Mouse (Mus musculus) R1 (cell line): ENCODE measurements around the gene Il6ra.

ENCODE experiments used
- DNase-seq: peaks from one replicate; pipeline ENCODE4 v3.0.0-alpha.2; 2018; ENCODE audit warnings: low read depth, low spot score

Il6ra gene

DNA sequence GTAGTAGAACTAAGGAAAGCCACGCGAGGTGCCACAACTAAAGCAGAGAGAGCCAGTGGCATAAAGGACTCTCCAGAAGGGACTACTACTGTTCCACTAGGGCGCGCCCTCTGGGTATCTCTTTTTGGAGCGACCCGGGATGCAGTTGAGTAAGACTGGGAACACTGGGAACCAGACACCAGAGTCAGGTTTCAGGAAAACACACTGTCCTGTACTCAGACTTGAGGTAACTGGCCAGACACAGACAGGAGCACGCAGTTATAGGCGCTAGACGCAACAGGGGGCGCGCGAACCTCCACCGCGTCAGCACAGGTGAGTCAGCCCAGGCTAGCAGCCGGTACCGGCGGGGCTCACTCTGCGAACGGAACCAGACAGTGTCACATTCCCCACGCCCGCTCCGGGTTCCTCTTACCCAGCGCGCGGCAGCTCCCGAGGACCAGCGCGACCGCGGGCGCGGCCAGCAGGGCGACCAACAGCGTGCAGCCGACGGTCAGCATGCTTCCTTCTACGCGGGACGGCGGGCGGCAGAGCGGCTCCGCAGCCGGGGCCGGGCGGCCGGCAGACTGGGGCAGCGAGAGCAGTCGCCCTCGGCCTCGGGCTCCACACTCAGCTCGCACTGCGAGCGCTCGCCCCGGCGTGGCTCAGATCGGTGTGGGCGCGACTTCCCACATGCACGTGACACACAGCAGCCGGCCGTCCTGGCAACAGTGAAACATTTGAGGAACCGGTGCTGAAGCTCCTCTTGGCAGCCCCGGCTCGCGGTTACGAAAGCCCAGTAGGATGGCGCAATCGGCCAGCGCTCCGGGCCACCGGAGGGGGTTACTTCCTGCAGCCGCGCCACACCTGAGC, at the start of gene Il6ra:
Gene Il6ra (minus strand): TSS at position 654 of the 849 bp plus-strand sequence.
- peak; percentile 86 for DNase-seq

DNA sequence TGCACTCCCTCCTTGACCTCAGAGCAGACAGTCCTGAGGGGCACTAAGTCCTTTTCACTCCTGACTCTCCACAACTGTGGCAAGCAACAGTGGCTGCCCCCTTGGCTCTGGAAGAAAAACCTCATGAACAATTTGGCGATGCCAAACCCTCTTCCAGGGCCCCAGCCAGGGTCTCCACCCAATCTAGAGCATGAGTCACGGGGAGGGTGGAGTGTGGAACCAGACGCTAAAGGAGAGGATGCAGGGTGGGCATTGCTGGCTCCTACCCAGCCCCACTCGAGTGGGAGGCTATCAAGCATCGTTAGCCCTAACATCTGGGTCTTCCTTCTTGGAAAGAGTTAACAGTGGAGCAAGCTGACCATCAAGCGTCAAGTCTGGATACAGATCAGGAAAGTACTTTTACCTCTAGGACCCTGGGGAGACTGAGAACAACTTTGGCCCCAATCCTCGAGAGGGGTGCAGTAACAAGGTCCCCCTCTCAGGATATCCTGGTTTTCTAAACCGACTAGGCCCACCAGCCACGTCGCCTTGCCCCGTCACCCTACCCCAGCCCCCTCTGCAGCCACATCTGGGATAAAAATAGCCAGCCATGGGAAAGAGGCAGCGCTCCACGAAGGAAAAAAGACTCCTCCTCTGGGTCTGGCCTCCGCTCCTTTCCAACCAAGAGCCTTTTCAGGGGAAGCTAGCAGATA, 49.2 kb upstream of the Il6ra start:
- DNase-seq: no peak

- no peak for DNase-seq
Observed at GRCm38 (mm10) chr3:89961436-89961835, 48.4 kb upstream of the Il6ra start.

- peak; percentile 94 for DNase-seq
Observed at GRCm38 (mm10) chr3:89960469-89960868, 47.5 kb upstream of the Il6ra start.

DNA sequence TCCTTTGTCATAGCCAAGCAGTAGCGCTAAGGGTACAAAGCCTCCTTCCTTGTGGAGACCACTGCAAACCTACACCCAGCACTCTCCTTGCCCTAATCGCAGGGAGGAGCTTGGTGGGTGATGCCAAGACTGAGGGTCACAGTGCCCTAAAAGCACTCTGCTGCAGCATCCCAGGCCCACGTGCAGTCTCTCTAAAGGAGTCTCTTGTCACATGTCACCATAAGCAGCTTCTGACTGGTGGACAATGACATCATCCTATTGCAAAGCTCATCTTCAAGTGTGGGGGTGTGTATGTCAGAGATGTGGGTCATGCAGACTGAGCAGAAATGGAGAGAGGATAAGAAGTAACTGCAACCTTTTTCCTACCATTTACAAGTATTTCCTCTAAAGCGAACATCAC, 46.4 kb upstream of the Il6ra start:
- DNase-seq: no peak

DNA sequence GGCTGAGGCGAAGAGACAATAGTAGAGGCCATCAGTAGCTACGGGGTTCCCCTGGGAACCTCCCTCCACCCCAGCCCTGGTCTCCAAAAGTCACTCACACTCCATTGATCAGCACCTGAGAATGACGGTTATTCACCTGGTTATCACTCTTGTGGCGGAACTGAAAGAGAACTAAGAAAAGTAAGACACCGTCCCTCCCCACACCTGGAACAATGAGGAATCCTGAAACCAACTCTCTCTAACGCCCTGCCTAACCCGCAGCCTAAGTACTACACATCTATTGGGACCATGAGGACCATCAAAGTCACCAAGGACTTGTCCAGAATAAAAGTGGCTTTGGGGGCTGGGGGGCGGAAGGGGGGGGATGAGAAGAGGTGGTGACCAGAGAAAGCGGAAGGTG, 44.9 kb upstream of the Il6ra start:
- no peak for DNase-seq

DNA sequence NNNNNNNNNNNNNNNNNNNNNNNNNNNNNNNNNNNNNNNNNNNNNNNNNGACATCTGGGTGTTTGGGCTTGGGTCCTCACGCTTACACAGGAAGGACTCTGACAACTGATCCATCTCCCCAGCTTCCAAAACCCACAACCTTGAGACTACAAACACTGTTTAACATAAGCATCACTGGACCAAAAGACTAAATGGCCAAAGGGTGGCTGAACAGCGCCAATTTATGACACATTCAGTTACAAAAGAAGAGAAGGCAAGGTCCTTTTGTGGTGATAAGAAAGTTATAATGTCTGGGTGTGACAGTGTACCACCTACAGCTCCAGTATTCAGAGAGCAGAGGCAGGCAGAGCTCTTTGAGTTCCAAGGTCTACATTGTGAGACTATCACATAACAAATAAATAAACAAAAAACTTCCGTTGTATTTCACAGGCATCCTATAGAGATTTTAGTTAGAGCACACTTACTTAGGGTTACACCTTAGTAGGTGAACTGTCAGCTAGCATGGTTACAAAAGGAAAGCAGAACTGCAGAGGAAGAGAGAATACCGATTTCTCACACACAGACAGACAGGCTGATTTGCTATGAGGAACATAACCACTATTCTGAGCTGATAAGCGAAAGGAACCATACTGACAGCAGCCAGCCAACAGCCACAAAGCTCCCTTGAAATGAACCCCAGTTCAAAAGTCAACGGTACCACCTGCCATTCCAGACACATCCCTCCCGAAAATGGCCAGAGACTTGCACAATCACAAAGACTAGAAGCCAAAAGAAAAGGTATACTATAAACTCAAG, 43.4 kb upstream of the Il6ra start:
- DNase-seq: peak; percentile 40

DNA sequence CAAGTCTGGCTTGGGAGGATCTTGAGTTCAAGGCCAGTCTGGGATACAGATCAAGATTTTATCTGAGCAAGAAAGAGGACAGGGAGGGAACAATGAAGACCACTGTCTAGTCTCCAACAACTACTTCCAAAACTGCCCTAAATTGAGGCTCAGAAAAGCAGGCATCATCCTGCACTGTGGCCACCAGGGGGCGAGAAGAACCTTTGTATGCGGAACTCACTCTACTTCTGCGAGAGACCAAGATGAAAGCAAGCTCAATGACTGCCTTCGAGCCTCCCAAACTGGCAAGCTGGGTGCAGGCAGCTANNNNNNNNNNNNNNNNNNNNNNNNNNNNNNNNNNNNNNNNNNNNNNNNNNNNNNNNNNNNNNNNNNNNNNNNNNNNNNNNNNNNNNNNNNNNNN, 40.4 kb upstream of the Il6ra start:
- DNase-seq: peak; percentile 83

DNA sequence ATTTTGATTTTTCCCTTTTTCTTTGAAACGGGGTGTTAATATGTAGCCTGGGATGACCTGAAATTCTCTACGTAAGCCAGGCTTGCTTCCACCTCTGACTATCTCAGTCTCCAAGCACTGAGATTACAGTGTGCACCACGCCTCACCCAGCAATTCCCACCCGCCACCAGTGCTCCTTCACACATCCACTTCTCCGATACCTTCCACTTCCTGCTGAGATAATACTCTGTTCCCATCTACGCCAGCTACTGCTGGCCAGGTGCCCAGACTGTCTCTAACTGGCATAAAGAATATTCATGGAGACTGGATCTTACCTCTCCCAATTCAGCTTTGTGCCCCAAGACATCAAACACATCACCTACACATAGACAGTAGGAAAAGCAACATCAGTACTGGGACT, 35.7 kb upstream of the Il6ra start:
- no peak for DNase-seq

GRCm38 (mm10) chr3:89948021-89948420, 35.0 kb upstream of the Il6ra start:
- peak; percentile 64 for DNase-seq

DNA sequence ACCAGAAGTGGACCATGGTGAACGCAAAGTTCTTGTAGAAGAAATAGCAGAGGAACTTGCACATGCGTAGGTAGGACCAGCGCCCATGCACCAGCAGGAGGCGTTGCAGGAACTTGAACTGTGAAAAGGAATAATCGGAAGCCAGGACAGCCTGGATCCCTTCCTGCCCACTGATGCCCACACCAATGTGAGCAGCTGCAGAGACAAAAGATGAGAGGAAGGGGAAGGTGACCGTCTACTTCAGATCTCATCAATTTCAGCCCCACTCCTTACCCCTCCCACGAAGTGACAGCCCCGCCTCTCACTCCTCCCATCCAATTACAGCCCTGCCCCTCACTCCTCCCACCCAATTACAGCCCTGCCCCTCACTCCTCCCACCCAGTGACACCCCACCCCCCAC, 32.0 kb upstream of the Il6ra start:
- DNase-seq: peak; percentile 63

DNA sequence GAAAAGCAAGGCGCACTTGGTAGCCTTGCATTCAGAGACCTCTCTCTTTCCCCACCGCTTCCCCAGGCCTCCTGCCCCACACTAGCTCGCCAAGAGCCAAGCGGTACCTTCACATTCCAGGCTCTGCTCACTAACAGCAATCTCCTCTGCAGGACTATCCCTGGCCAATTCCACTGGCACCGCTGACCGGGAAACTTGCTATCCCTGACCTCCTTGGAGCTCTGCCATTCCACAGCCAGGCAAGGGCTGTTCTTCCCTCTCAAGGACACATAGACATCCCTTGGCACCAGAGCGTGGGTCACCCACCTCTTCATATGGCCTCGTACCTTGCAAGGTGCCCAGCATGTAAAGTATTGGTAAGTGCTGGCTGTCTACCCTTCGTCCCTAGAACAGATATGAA, 29.9 kb upstream of the Il6ra start:
- DNase-seq: no peak

DNA sequence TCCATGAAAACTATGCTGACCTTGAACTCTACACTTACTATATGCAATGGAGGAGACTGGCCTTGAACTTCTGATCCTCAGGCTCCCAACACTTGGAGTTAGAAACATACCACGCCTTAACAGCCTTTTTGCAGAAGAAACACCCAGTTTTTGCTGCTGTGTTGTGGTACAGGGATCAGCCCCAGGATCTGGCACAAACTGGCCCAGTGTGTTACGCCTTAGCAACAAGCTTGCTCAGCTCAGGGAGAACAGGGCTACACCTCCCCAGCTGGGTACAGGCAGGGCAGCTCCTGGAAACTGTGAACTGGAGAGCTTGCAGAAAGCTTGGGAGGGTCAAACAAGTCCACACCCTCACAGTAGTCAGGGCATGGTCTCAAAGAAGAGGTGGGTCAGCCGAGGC, 23.5 kb upstream of the Il6ra start:
- peak; percentile 56 for DNase-seq

GRCm38 (mm10) chr3:89932925-89933324, 19.9 kb upstream of the Il6ra start:
- no peak for DNase-seq

GRCm38 (mm10) chr3:89928956-89929355, 16.0 kb upstream of the Il6ra start:
- DNase-seq: no peak

DNA sequence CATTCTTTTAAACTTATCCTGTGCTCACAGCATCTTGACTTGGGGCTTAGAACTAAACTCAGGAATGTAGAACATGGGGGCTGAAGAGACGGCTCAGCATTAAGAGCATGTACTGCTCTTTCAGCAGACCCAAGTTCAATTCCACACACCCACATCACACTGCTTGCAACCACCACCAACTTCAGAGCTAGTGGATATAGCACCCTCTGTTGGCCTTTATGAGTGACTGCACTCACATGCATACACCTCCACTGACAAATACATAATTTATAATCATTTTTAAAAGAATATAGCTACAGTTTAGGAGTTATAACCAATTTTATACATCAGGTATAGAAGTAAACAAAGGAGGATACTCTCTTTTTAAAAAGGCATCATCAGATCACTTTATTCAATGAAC, 13.4 kb upstream of the Il6ra start:
- DNase-seq: peak; percentile 50

DNA sequence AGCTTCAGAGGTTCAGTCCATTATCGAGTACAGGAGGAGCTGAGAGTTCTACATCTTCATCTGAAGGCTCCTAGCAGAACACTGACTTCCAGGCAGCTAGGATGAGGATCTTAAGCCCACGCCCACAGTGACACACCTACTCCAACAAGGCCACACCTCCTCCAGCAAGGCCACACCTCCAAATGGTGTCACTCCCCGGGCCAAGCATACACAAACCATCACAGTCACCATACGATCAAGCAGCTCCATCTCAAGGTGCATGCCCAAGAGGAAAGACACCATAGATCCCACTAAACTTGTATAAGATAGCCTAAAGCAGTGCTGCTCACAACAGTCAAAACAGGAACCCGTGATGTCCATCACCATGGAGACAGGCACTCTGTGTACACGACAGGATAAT, 7.7 kb upstream of the Il6ra start:
- DNase-seq: peak; percentile 72

DNA sequence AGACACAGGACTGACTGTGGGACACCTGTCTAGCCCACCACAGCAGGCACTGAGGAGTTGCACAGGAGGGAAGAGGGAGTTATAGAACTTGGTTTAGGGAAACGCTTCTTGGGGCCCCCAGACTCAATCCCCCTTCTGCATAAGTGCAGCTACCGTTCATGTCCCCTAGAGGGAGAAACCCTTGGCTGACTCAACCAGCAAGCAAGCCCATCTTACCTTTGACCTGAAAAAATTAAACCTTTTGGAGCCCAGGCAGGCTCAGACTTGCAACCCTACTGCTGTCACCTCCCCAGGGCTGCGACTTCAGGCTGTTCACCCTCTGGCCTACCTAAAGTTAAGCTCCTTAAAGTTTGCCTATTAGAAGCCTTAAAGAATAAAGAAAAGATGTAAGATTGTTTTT, 4.4 kb upstream of the Il6ra start:
- DNase-seq: peak; percentile 39

DNA sequence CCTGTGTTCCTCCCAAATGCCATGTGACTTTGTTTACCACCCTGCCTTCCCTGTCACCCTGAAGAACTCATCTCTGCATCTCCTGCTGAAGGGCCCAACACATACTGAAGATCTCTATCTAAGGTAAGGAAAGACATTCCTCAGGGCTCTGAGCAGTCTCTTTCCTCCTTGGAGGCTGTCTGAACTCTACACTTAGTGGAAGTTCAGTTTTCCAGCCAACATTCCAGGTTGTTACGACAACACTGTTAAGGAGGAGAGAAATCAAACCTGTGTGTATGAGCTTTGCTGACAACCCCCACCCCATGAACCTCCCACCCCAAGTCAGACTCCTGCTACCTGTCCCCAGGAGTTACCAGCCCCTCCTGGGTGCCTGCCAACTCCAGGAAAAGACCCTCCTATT, 3.6 kb upstream of the Il6ra start:
- no peak for DNase-seq

DNA sequence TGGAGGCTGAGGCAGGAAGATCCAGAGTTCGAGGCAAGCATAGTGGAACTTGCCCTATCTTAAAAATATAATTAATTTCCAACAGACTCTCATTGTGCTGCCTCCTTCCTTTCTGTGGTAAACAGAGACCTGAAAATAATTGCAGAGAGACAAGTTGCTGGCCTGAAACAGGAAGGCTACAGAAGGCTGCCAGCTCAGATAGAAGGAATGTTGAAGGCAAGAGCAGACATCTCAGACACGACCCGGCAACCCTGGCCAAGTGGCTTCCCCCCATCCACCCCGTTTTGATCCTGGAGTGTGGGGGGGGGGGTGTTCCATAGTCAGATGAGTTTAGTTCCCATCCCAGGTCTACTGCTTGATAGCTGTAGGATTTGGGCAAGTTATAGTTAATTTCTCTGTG, 1.7 kb upstream of the Il6ra start:
- DNase-seq: no peak

DNA sequence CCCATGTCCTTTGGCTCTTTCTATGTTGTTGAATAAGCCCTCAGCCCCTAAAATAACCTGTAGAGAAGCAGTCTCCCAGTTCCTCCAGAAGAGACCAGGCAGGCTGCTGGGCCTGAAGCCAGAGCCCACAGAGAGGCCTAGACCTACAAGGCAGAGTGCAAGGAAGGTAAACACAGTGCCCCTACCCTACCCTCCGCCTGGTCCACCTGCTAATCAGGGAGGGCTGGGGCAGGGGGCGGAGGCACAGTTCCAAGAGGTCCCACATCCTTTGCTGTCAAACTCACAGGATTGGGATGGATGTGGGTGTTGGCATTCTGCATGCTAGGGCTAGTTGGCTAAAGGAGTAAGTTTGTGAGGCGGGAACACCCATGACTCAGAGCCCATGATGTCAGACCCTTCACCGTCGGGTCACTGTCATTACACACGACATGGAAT, 871 bp downstream of the Il6ra start:
- no peak for DNase-seq

GRCm38 (mm10) chr3:89911207-89911606, 1.8 kb downstream of the Il6ra start:
- no peak for DNase-seq
